Mouse (Mus musculus): Measurements from ENCODE around the gene Avpr2.

Gene Avpr2

GRCm38 (mm10) chrX:73891551-73892152 is at the start of gene Avpr2:
Gene Avpr2, plus strand, starts transcription at chrX:73892102.
- no peak for DNase-seq (ENCODE audit: low read depth, low spot score)

- no peak for DNase-seq (ENCODE audit: low read depth, low spot score)
These were observed 37.4 kb upstream of the Avpr2 start for GRCm38 (mm10) chrX:73854326-73855086.

GRCm38 (mm10) chrX:73855087-73855408 is 36.9 kb upstream of the Avpr2 start:
- DNase-seq (ENCODE audit: low read depth, low spot score): no peak

- DNase-seq (ENCODE audit: low read depth, low spot score): no peak
These were observed 27.2 kb upstream of the Avpr2 start for GRCm38 (mm10) chrX:73864692-73865091.

- no peak for DNase-seq (ENCODE audit: low read depth, low spot score)
These were observed 24.6 kb upstream of the Avpr2 start for GRCm38 (mm10) chrX:73867256-73867655.

GRCm38 (mm10) chrX:73867852-73868251 is 24.1 kb upstream of the Avpr2 start:
- DNase-seq (ENCODE audit: low read depth, low spot score): no peak

- DNase-seq (ENCODE audit: low read depth, low spot score): no peak
These were observed 22.6 kb upstream of the Avpr2 start for GRCm38 (mm10) chrX:73869334-73869733.

GRCm38 (mm10) chrX:73871474-73871873 is 20.4 kb upstream of the Avpr2 start:
- no peak for DNase-seq (ENCODE audit: low read depth, low spot score)

- DNase-seq (ENCODE audit: low read depth, low spot score): no peak
These were observed 19.9 kb upstream of the Avpr2 start for GRCm38 (mm10) chrX:73871956-73872355.

GRCm38 (mm10) chrX:73875881-73876280 is 16.0 kb upstream of the Avpr2 start:
- DNase-seq (ENCODE audit: low read depth, low spot score): no peak

GRCm38 (mm10) chrX:73877014-73877413 is 14.9 kb upstream of the Avpr2 start:
- no peak for DNase-seq (ENCODE audit: low read depth, low spot score)

- no peak for DNase-seq (ENCODE audit: low read depth, low spot score)
These were observed 11.5 kb upstream of the Avpr2 start for GRCm38 (mm10) chrX:73880194-73881035.

- no peak for DNase-seq (ENCODE audit: low read depth, low spot score)
These were observed 10.9 kb upstream of the Avpr2 start for GRCm38 (mm10) chrX:73881036-73881427.

GRCm38 (mm10) chrX:73881463-73881862 is 10.4 kb upstream of the Avpr2 start:
- DNase-seq (ENCODE audit: low read depth, low spot score): no peak

GRCm38 (mm10) chrX:73892833-73893232 is 931 bp downstream of the Avpr2 start:
- no peak for DNase-seq (ENCODE audit: low read depth, low spot score)

- DNase-seq (ENCODE audit: low read depth, low spot score): no peak
These were observed 3.8 kb downstream of the Avpr2 start, which contains the start of gene L1cam for GRCm38 (mm10) chrX:73895719-73896118. Gene L1cam, minus strand, starts transcription at chrX:73896105.

GRCm38 (mm10) chrX:73897959-73898358 is 6.1 kb downstream of the Avpr2 start:
- no peak for DNase-seq (ENCODE audit: low read depth, low spot score)

GRCm38 (mm10) chrX:73910049-73910448 is 18.1 kb downstream of the Avpr2 start:
- DNase-seq (ENCODE audit: low read depth, low spot score): no peak

- DNase-seq (ENCODE audit: low read depth, low spot score): no peak
These were observed 18.5 kb downstream of the Avpr2 start for GRCm38 (mm10) chrX:73910451-73910850.

GRCm38 (mm10) chrX:73911156-73911555 is 19.3 kb downstream of the Avpr2 start:
- DNase-seq (ENCODE audit: low read depth, low spot score): no peak

GRCm38 (mm10) chrX:73911588-73911987 is 19.7 kb downstream of the Avpr2 start:
- no peak for DNase-seq (ENCODE audit: low read depth, low spot score)

All from retina, adult 2 months (tissue).